Mouse (Mus musculus) CH12.LX (cell line): ENCODE results near the gene Tspan33.

Experiments
- CHD1 ChIP-seq: IDR thresholded peaks from 2 replicates; pipeline ENCODE4 v1.6.1; 2012; ENCODE audit warnings: low read depth, low read length, improper control_type of control experiment, inconsistent platforms
- CHD2 ChIP-seq: IDR thresholded peaks from 2 replicates; pipeline ENCODE4 v1.6.1; 2011; ENCODE audit warnings: low read length, improper control_type of control experiment
- POLR2A ChIP-seq: IDR thresholded peaks from 2 replicates; pipeline ENCODE4 v1.6.1; 2011; ENCODE audit warnings: low read depth, mild to moderate bottlenecking, improper control_type of control experiment, low read length
- ZKSCAN1 ChIP-seq: IDR thresholded peaks from 2 replicates; pipeline ENCODE4 v1.6.1; 2012; ENCODE audit warnings: low read depth, inconsistent platforms, low read length, improper control_type of control experiment, borderline replicate concordance
- ZMIZ1 ChIP-seq: IDR thresholded peaks from 2 replicates; pipeline ENCODE4 v1.6.1; 2012; ENCODE audit warnings: low read depth, mild to moderate bottlenecking, inconsistent platforms, low read length, improper control_type of control experiment

DNA sequence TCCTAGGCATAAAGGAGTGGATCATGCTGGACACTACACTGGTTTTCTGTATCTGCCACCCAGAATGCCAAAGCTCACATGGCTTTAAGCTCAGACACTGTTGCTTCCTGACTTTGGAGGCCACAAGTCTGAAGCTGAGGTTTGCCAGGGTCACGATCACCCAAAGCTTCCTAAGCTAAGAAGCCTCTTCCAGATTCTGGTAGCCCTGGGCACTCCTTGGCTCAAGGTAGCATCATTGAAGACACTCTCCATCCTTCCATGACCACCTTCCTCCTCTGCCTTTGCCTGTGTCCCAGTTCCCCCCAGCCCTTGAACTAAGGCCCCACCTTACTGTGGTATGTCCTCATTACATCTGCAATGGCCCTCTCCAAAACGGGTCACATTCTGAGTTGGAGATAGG lies 27.9 kb downstream of the Tspan33 start:
- TF ChIP-seq CHD1 (no peak), ZKSCAN1 (no peak), CHD2 (no peak), ZMIZ1 (no peak), POLR2A (no peak)
